Mouse (Mus musculus) neural tube, embryonic 15.5 days (tissue): ENCODE measurements around the gene Zfp933. TPM values are rescaled to one million over a fixed set of nuclear protein-coding genes. Genes with fewer than 3 reads are reported as not detected.

Source experiments
- ATAC-seq: fragments of 200-750 bp; cut with Nextera tagmentation; 2 replicates; pipeline ENCODE4 v1.8.0; 2017; ENCODE audit warnings: mild to moderate bottlenecking, moderate TSS enrichment, moderate library complexity; ENCODE audit not compliant: low FRiP score
- H3K27ac ChIP-seq: fragments of 300-500 bp; sonication (generic); replicated peaks from 2 replicates; pipeline ENCODE4 v1.5.1; 2015; ENCODE audit warnings: mild to moderate bottlenecking, inconsistent platforms
- H3K27me3 ChIP-seq: fragments of 300-500 bp; sonication (generic); replicated peaks from 2 replicates; pipeline ENCODE4 v1.6.1; 2015; ENCODE audit warnings: inconsistent platforms
- H3K36me3 ChIP-seq: fragments of 300-500 bp; sonication (generic); 2 replicates; pipeline ENCODE4 v1.6.1; 2015; ENCODE audit warnings: inconsistent platforms
- H3K4me1 ChIP-seq: fragments of 300-500 bp; sonication (generic); 2 replicates; pipeline ENCODE4 v1.6.1; 2015; ENCODE audit warnings: inconsistent platforms
- H3K4me2 ChIP-seq: fragments of 300-500 bp; sonication (generic); 2 replicates; pipeline ENCODE4 v1.6.1; 2015; ENCODE audit warnings: inconsistent platforms, mild to moderate bottlenecking, moderate library complexity
- H3K4me3 ChIP-seq: fragments of 300-500 bp; sonication (generic); replicated peaks from 2 replicates; pipeline ENCODE4 v1.5.1; 2015; ENCODE audit warnings: mild to moderate bottlenecking, inconsistent platforms
- H3K9ac ChIP-seq: fragments of 300-500 bp; sonication (generic); replicated peaks from 2 replicates; pipeline ENCODE4 v1.6.1; 2015; ENCODE audit warnings: mild to moderate bottlenecking, inconsistent platforms
- H3K9me3 ChIP-seq: fragments of 300-500 bp; sonication (generic); replicated peaks from 2 replicates; pipeline ENCODE4 v1.6.1; 2016; ENCODE audit warnings: inconsistent platforms
- WGBS: fragments of 180-500 bp; shearing (Covaris S2); methylation state at CpG from one replicate; pipeline ENCODE4 v1.1.7; 2015; ENCODE audit warnings: mixed read lengths; 5-methylcytosine and 5-hydroxymethylcytosine counted together
- polyA plus RNA-seq: library from polyadenylated mRNA; unstranded; fragments of >200 nt; fragmentation: Nextera tagmentation; extraction: Ambion mirVana; gene quantifications from 2 replicates; pipeline ENCODE4 v1.2.1, GENCODE M21; 2015

Zfp933 gene
- 6.8 and 7.0 TPM in 2 replicates for polyA plus RNA-seq

GRCm38 (mm10) chr4:147847614-147848583 is at the start of gene Zfp933:
TSS of gene Zfp933 (minus strand) at chr4:147848366.
- Histone ChIP-seq H3K36me3 (peaks cover 35% of the 10 kb centered on the region), H3K27me3 (no peaks in the 10 kb centered on the region), H3K4me2 (peak within 1 kb of the TSS; percentile 63), H3K27ac (peak within 1 kb of the TSS; percentile 63), H3K4me1 (peaks cover 14% of the 10 kb centered on the region), H3K9ac (peak within 1 kb of the TSS; percentile 67), H3K9me3 (peaks cover 17% of the 10 kb centered on the region), H3K4me3 (peak within 1 kb of the TSS; percentile 60)
- 3% methylated on average over 23 of the region's 23 CpGs for WGBS
- ATAC-seq: peak; percentile 91

- Histone ChIP-seq H3K4me1 (peaks cover 5% of the 10 kb centered on the region; the same call in 1 of the 2 replicates), H3K27me3 (no peaks in the 10 kb centered on the region), H3K36me3 (peaks cover 89% of the 10 kb centered on the region), H3K4me3 (no peak overlapping the region), H3K27ac (no peak overlapping the region), H3K9me3 (no peaks in the 10 kb centered on the region), H3K4me2 (no peak overlapping the region), H3K9ac (no peak overlapping the region)
- no peak for ATAC-seq
- WGBS: 95% methylated on average over 3 of the region's 3 CpGs
Measured at GRCm38 (mm10) chr4:147897348-147897747, 49.2 kb upstream of the Zfp933 start.

DNA sequence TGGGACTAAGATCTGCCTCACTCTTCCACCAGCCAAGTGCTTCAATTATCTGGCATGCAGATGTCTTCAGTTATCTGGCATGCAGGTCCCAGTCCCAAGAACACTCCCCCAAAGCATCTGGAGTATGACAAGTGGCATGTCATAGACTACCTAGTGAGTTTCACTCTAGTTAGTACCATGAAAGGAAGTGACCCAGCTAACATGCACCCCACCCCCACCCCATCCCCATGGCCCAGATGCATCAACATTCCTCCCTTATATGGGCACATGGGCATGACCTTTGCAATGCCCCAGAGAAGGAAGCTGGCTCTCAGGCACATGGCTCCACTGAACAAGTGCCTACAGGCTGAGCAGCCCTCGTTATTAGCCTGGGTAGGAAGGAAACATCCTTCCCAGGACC is 48.2 kb upstream of the Zfp933 start:
- H3K4me3 ChIP-seq: no peak overlapping the region
- H3K4me2 ChIP-seq: no peak overlapping the region
- no peaks in the 10 kb centered on the region for H3K27me3 ChIP-seq
- 79% methylated on average over 1 of the region's 1 CpGs for WGBS
- no peak overlapping the region for H3K9ac ChIP-seq
- no peaks in the 10 kb centered on the region for H3K9me3 ChIP-seq
- H3K27ac ChIP-seq: no peak overlapping the region
- no peak for ATAC-seq
- H3K4me1 ChIP-seq: peaks cover 10% of the 10 kb centered on the region; the same call in 1 of the 2 replicates
- peaks cover 93% of the 10 kb centered on the region for H3K36me3 ChIP-seq

DNA sequence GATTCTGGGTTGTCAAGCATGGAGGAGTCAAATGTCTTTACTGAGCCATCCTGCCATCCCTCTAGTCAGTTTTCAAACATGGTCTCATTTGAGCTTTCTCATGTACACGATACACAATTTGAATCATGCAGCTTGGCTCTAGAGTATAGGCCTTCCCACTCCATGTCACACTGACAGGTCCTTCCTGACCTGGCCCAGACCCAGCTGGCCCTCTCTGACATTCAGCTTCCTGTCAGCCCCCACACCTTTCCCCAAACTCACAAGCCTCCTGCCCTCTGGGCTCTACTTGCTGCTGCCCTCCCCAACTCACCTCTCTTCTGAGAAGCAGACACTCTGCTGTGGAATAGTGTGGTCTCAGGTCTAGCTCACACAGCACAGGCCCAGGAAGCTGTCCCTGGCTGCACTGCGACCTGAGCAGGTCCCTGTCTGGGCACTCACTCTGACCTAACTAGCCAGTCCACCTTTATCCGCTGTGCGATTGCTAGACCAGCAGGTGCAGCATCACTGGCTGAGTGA is 47.7 kb upstream of the Zfp933 start:
- H3K9me3 ChIP-seq: no peaks in the 10 kb centered on the region
- H3K4me1 ChIP-seq: peaks cover 6% of the 10 kb centered on the region; the same call in 1 of the 2 replicates
- peaks cover 94% of the 10 kb centered on the region for H3K36me3 ChIP-seq
- no peak overlapping the region for H3K27ac ChIP-seq
- ATAC-seq: no peak
- no peak overlapping the region for H3K9ac ChIP-seq
- whole genome bisulfite sequencing: 94% methylated on average over 4 of the region's 4 CpGs
- H3K27me3 ChIP-seq: no peaks in the 10 kb centered on the region
- no peak overlapping the region for H3K4me3 ChIP-seq
- no peak overlapping the region for H3K4me2 ChIP-seq

DNA sequence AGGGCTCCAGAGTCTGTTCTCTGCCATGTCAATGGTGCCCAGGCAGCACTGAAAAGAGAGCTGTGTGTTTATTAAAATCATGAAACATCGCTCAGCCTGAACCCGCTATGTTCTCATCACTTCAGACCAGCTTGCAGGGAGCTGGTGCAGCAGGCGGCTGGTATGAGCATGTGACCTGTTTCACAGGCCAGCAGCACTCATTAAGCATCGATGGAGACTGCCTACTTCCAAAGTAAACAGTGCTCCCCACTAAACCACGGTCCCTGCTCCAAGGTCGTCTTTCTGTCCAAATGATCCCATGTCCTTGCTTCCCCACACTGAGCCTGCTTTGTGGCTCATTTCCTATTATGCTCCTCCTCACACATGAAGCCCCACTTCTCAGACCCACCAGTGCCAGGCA is 42.2 kb upstream of the Zfp933 start:
- Histone ChIP-seq H3K4me2 (no peak overlapping the region), H3K9me3 (no peaks in the 10 kb centered on the region), H3K4me3 (no peak overlapping the region), H3K27me3 (no peaks in the 10 kb centered on the region), H3K27ac (no peak overlapping the region), H3K36me3 (peaks cover 88% of the 10 kb centered on the region), H3K9ac (no peak overlapping the region), H3K4me1 (peaks cover 4% of the 10 kb centered on the region; the same call in 1 of the 2 replicates)
- WGBS: 93% methylated on average over 6 of the region's 6 CpGs
- ATAC-seq: no peak

GRCm38 (mm10) chr4:147888237-147888636 is 40.1 kb upstream of the Zfp933 start:
- Histone ChIP-seq H3K27me3 (no peaks in the 10 kb centered on the region), H3K36me3 (peaks cover 90% of the 10 kb centered on the region), H3K4me3 (no peak overlapping the region), H3K27ac (no peak overlapping the region), H3K9me3 (no peaks in the 10 kb centered on the region), H3K4me2 (no peak overlapping the region), H3K4me1 (peaks cover 4% of the 10 kb centered on the region; the same call in 1 of the 2 replicates), H3K9ac (no peak overlapping the region)
- 86% methylated on average over 4 of the region's 4 CpGs for WGBS
- ATAC-seq: no peak

GRCm38 (mm10) chr4:147887277-147887676 is 39.1 kb upstream of the Zfp933 start:
- no peak overlapping the region for H3K9ac ChIP-seq
- peaks cover 4% of the 10 kb centered on the region; the same call in 1 of the 2 replicates for H3K4me1 ChIP-seq
- WGBS: 94% methylated on average over 7 of the region's 7 CpGs
- H3K9me3 ChIP-seq: no peaks in the 10 kb centered on the region
- ATAC-seq: no peak
- H3K4me3 ChIP-seq: no peak overlapping the region
- no peak overlapping the region for H3K4me2 ChIP-seq
- H3K27me3 ChIP-seq: no peaks in the 10 kb centered on the region
- no peak overlapping the region for H3K27ac ChIP-seq
- H3K36me3 ChIP-seq: peaks cover 92% of the 10 kb centered on the region

DNA sequence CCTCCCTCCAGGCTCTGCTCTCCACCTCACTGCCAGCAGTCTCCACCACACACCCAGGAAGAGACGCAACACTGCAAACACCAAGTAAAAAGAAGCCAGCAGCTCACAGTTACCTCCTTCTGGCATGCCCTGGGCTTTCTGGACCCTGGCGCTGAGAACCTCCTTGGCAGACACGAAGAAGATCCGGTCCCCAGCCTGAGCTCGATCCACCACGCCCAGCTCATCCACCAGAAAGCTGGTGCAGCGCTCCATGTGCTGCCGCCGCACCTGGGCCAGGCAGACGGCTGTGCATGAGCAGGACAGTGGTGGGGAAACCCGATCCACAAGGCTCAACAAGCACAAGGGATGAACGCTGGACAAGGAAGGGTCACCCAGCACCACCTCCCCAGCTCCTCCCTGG is 38.0 kb upstream of the Zfp933 start:
- H3K4me1 ChIP-seq: no peaks in the 10 kb centered on the region
- H3K9me3 ChIP-seq: no peaks in the 10 kb centered on the region
- H3K27me3 ChIP-seq: no peaks in the 10 kb centered on the region
- ATAC-seq: no peak
- H3K4me3 ChIP-seq: no peak overlapping the region
- H3K36me3 ChIP-seq: peaks cover 92% of the 10 kb centered on the region
- WGBS: 96% methylated on average over 12 of the region's 12 CpGs
- no peak overlapping the region for H3K9ac ChIP-seq
- H3K27ac ChIP-seq: no peak overlapping the region
- no peak overlapping the region for H3K4me2 ChIP-seq

DNA sequence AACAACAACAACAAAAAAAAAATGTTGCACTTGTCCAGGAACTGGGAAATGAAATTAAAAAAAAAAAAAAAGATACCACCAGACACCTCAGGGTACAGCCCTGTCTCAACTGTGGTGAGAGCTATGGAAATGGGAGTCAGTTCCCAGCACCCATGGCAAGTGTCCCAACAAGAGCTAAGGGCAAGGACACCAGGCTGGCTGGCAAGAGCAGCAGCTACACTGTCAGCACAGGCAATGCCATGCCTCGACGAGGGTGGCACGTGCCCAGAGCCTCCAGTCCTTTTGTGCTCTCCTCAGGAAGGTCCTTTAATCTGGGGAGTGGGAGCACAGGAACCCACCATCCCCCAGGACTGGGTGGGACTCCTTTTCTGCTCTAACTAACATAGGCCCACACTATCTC is 36.0 kb upstream of the Zfp933 start:
- Histone ChIP-seq H3K27ac (no peak overlapping the region), H3K4me2 (no peak overlapping the region), H3K27me3 (no peaks in the 10 kb centered on the region), H3K4me3 (no peak overlapping the region), H3K4me1 (no peaks in the 10 kb centered on the region), H3K36me3 (peaks cover 92% of the 10 kb centered on the region), H3K9ac (no peak overlapping the region), H3K9me3 (no peaks in the 10 kb centered on the region)
- 93% methylated on average over 3 of the region's 3 CpGs for WGBS
- ATAC-seq: no peak

DNA sequence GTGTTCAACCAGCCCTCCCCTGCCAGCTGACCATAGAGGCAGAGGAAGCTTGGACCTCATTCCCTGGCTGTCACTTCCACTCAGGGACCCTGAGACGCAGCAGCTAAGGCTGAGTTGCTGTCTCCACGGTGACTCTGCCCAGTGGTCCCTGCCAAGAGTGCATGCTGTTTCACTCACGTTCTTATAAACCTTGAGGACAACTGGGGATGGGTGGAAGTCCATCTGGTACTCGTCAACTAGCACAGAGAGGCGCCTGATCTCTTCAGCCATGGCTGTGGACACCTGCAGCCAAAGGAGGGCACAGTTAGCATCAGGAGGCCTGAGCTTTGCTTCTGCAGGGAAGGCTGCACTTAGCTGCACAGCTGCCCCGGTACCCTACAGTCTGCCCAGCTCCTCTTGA is 34.9 kb upstream of the Zfp933 start:
- ATAC-seq: no peak
- Histone ChIP-seq H3K4me2 (no peak overlapping the region), H3K9me3 (no peaks in the 10 kb centered on the region), H3K9ac (no peak overlapping the region), H3K27me3 (no peaks in the 10 kb centered on the region), H3K4me1 (no peaks in the 10 kb centered on the region), H3K27ac (no peak overlapping the region), H3K4me3 (no peak overlapping the region), H3K36me3 (peaks cover 92% of the 10 kb centered on the region)
- WGBS: 83% methylated on average over 6 of the region's 6 CpGs

- Histone ChIP-seq H3K4me1 (no peaks in the 10 kb centered on the region), H3K4me3 (no peak overlapping the region), H3K27ac (no peak overlapping the region), H3K4me2 (no peak overlapping the region), H3K9ac (no peak overlapping the region), H3K9me3 (no peaks in the 10 kb centered on the region), H3K36me3 (peaks cover 88% of the 10 kb centered on the region), H3K27me3 (no peaks in the 10 kb centered on the region)
- WGBS: 94% methylated on average over 7 of the region's 7 CpGs
- ATAC-seq: no peak
Measured at GRCm38 (mm10) chr4:147881792-147882191, 33.6 kb upstream of the Zfp933 start.

DNA sequence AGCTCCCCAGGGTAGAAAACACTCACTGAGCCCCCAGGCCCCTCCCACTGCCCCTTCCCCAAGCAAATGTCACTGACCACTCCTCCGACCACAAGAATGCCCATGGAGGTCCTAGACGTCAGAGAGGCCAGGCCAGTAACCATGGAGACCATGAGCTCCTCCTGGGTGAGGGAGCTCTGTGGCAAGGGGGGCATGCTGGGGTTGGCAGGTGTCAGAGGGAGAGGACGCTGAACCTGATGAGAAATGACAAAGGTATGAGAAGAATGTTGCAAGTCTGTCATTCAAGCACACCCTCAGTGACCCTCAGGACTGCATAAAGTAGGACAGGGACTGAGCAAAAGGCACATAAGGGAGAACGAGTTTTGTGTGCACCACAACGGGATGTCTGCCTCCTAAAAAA is 31.7 kb upstream of the Zfp933 start:
- Histone ChIP-seq H3K36me3 (peaks cover 88% of the 10 kb centered on the region), H3K9me3 (no peaks in the 10 kb centered on the region), H3K27ac (no peak overlapping the region), H3K4me3 (no peak overlapping the region), H3K27me3 (no peaks in the 10 kb centered on the region), H3K4me2 (no peak overlapping the region), H3K4me1 (no peaks in the 10 kb centered on the region), H3K9ac (no peak overlapping the region)
- 60% methylated on average over 5 of the region's 5 CpGs for WGBS
- ATAC-seq: no peak
